Mouse (Mus musculus) lung, postnatal 0 days (tissue): ENCODE results near the gene Pigt. TPM values are rescaled to one million over a fixed set of nuclear protein-coding genes. Genes with fewer than 3 reads are reported as not detected.

Experiments
- ATAC-seq: fragments of 200-750 bp; cut with Nextera tagmentation; 2 replicates; pipeline ENCODE4 v1.8.0; 2017; ENCODE audit warnings: moderate library complexity
- DNase-seq: peaks from one replicate; pipeline ENCODE4 v3.0.0-alpha.2; 2016; ENCODE audit warnings: low spot score
- H3K27ac ChIP-seq: fragments of 300-500 bp; sonication (generic); 2 replicates; pipeline ENCODE4 v1.5.1; 2014; ENCODE audit warnings: antibody characterized with exemption, mild to moderate bottlenecking, low read length, mixed read lengths
- H3K27me3 ChIP-seq: fragments of 300-500 bp; sonication (generic); replicated peaks from 2 replicates; pipeline ENCODE4 v1.6.1; 2014; ENCODE audit warnings: low read length, mixed read lengths; ENCODE audit not compliant: insufficient read depth
- H3K36me3 ChIP-seq: fragments of 300-500 bp; sonication (generic); 2 replicates; pipeline ENCODE4 v1.6.1; 2014; ENCODE audit warnings: low read length, mixed read lengths; ENCODE audit not compliant: insufficient read depth
- H3K4me1 ChIP-seq: fragments of 300-500 bp; sonication (generic); 2 replicates; pipeline ENCODE4 v1.6.1; 2014; ENCODE audit warnings: antibody characterized with exemption, low read depth, low read length, mixed read lengths; ENCODE audit not compliant: insufficient read depth
- H3K4me2 ChIP-seq: fragments of 300-500 bp; sonication (generic); replicated peaks from 2 replicates; pipeline ENCODE4 v1.6.1; 2014; ENCODE audit warnings: low read depth, mild to moderate bottlenecking, low read length, moderate library complexity, mixed read lengths
- H3K4me3 ChIP-seq: fragments of 300-500 bp; sonication (generic); 2 replicates; pipeline ENCODE4 v1.5.1; 2014; ENCODE audit warnings: low read depth, low read length
- H3K9ac ChIP-seq: fragments of 300-500 bp; sonication (generic); replicated peaks from 2 replicates; pipeline ENCODE4 v1.6.1; 2014; ENCODE audit warnings: low read depth, mild to moderate bottlenecking
- H3K9me3 ChIP-seq: fragments of 300-500 bp; sonication (generic); 2 replicates; pipeline ENCODE4 v1.6.1; 2016; ENCODE audit warnings: low read length, mixed read lengths
- CTCF ChIP-seq: IDR thresholded peaks from 2 replicates; pipeline ENCODE4 v1.5.1; 2016; ENCODE audit warnings: antibody characterized with exemption, mild to moderate bottlenecking
- EP300 ChIP-seq: IDR thresholded peaks from 2 replicates; pipeline ENCODE4 v1.6.1; 2016; ENCODE audit warnings: antibody characterized with exemption, mild to moderate bottlenecking, control low read depth
- WGBS: fragments of 180-500 bp; shearing (Covaris S2); extraction: QIAGEN DNeasy Blood & Tissue Kit; methylation state at CpG from one replicate; pipeline ENCODE4 v1.1.7; 2014; 5-methylcytosine and 5-hydroxymethylcytosine counted together
- polyA plus RNA-seq: library from polyadenylated mRNA; unstranded; fragments of >200 nt; fragmentation: Nextera tagmentation; extraction: Ambion mirVana; gene quantifications from 2 replicates; pipeline ENCODE4 v1.2.1, GENCODE M21; 2015

The Pigt gene
- polyA plus RNA-seq, 1 experiment from 2014 or later, result 54.8 TPM

DNA sequence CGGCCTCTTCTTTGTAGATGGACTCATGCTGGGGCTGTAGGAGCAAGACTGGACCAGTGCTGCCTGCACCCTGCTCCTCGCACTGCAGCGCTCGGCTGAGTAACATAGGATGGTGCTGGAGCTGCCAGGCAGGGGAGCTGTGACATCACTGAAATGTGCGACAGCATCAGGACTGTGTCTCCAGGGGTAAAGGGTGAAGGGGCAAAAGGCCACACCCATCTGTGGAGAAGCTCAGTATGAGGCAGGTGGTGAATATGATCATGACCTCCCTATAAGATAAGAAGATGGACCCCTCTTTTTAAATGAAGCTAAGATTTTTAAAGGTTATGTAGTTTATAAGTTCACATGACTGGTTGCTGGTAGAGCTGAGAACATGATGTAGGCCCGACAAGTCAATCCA lies 23.7 kb upstream of the Pigt start, which contains the start of gene Trp53tg5:
Trp53tg5 (minus strand) TSS at position 101 of the 400 bp plus-strand sequence.
- H3K9me3 ChIP-seq, result no peaks in the 10 kb centered on the region
- H3K9ac ChIP-seq, result no peak within 1 kb of the TSS
- TF ChIP-seq CTCF, result no peak
- TF ChIP-seq EP300, result no peak
- no peaks in the 10 kb centered on the region for H3K36me3 ChIP-seq
- no peaks in the 10 kb centered on the region for H3K4me1 ChIP-seq
- no peak for DNase-seq
- no peak within 1 kb of the TSS for H3K4me3 ChIP-seq
- no peaks in the 10 kb centered on the region for H3K27me3 ChIP-seq
- ATAC-seq, result no peak
- H3K27ac ChIP-seq, result no peak within 1 kb of the TSS
- no peak within 1 kb of the TSS for H3K4me2 ChIP-seq
- WGBS, result 83% methylated on average over 6 of the region's 6 CpGs

DNA sequence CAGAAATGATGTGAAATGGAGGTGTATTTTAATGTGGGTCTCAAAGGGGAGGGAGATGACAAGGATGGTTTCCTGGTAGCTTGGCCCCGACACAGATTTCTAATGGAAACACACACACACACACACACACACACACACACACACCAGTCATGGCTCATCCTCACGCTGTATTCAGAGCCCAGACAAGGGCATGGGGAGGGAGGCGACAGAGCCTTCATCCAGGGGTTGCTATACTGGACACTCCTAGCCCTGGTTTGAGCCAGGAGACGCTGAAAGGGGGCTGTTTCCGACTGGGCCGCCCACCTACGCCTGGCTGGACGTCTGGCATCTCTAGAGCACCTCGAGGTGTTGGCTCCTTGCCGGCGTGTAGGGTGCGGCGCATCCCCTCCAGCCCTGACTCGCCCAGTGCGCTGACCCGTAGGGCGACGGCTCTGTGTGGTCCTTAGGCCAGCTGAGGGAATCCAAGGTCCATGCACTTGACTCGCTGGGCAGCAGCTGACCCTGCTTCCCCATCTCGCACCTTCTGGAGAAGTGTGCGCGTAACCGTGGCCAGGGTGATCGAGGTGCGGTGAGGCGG lies 11.6 kb upstream of the Pigt start, which contains the start of gene Dbndd2:
Dbndd2 (plus strand) TSS at position 426 of the 577 bp plus-strand sequence.
- Histone ChIP-seq H3K9ac (peak within 1 kb of the TSS; percentile 48), H3K4me3 (peak within 1 kb of the TSS; percentile 86), H3K36me3 (peaks cover 8% of the 10 kb centered on the region; the same call in 1 of the 2 replicates), H3K9me3 (no peaks in the 10 kb centered on the region), H3K4me1 (no peaks in the 10 kb centered on the region; the same call in 1 of the 2 replicates), H3K4me2 (peak within 1 kb of the TSS; percentile 97), H3K27ac (peak within 1 kb of the TSS; percentile 47), H3K27me3 (no peaks in the 10 kb centered on the region)
- DNase-seq (peak; percentile 49), ATAC-seq (peak; percentile 60)
- 2% methylated on average over 24 of the region's 26 CpGs for WGBS
- no peak for TF ChIP-seq CTCF

DNA sequence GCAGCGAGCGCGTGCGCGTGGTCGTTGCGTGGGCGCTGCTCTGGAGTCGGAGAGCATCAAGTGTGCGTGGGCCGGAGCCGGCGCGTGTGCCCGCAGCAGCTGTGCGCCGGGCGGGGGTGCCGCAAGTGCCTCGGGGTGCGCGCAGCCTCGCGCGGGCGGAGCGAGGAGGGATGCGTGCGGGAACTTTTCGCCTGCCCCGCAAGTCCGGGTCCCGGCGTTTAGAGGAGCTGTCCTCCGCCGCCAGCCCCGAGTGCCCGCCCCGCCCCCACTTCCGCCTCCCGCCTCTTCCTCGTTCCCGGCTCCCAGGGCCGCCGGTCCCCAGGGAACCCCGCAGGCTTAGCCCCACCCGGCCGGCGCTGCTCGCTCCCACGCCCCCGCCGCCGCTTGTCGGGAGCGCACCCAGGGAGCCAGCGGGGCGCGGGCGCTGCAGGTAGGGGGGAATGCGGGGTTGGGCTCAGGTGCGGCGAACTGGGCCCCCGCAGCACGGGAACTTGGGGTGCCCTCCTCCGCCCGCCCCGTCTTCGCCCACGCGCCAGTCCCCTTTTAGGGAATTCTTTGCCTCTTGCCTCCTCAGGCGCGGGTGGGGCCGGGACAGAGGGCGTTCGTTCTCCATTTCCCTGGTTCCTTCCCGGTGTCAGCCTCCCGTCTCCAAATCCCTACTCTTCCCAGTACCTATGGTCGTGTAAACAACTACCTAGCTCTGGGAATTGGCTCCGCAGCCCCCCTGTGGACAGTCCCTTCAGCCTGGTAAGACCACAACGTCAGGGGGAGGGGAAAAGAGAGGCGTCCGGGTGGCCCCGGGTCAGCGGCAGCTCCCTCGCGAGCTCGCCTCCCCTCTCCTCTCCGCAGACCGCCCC lies 10.8 kb upstream of the Pigt start:
- 5% methylated on average over 42 of the region's 90 CpGs for WGBS
- Histone ChIP-seq H3K9ac (peak overlapping the region; percentile 48), H3K4me2 (peak overlapping the region; percentile 97), H3K9me3 (no peaks in the 10 kb centered on the region), H3K27me3 (no peaks in the 10 kb centered on the region), H3K4me3 (peak overlapping the region; percentile 86), H3K4me1 (no peaks in the 10 kb centered on the region; the same call in 1 of the 2 replicates), H3K36me3 (peaks cover 8% of the 10 kb centered on the region; the same call in 1 of the 2 replicates), H3K27ac (peak overlapping the region; percentile 47)
- peak; percentile 84 for ATAC-seq
- TF ChIP-seq EP300, result no peak
- TF ChIP-seq CTCF, result no peak
- DNase-seq, result peak; percentile 50

DNA sequence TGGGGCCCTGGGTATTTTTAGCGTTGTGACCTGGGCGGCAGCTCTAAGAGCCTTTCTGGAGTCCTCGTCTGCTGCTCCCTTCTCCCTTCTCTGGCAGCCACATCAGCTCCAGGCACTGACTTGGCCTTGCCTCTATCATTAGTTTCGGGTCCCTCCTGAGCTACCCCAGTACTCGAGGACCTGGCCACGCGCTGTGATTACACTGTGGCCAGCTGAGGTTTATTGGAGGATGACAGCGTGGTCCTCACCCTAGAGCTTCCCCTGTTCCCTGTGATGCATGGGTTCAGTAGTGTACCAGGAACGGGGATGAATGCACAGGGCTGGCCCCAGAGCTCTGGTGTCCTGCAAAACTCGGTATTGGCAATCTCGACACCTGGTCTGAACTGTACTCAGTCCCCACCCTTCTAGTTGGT lies 10.2 kb upstream of the Pigt start:
- Histone ChIP-seq H3K4me3 (peak overlapping the region; percentile 86), H3K36me3 (peaks cover 8% of the 10 kb centered on the region; the same call in 1 of the 2 replicates), H3K4me2 (peak overlapping the region; percentile 97), H3K27me3 (no peaks in the 10 kb centered on the region), H3K9me3 (no peaks in the 10 kb centered on the region), H3K4me1 (no peaks in the 10 kb centered on the region; the same call in 1 of the 2 replicates), H3K9ac (peak overlapping the region; percentile 48), H3K27ac (0 out of 2 replicates have a peak overlapping the region, but pooled peaks have one; percentile 47)
- DNase-seq (no peak), ATAC-seq (0 out of 2 replicates have a peak, but pooled peaks have one; percentile 1)
- WGBS, result 12% methylated on average over 11 of the region's 11 CpGs
- no peak for TF ChIP-seq CTCF
- TF ChIP-seq EP300, result no peak

DNA sequence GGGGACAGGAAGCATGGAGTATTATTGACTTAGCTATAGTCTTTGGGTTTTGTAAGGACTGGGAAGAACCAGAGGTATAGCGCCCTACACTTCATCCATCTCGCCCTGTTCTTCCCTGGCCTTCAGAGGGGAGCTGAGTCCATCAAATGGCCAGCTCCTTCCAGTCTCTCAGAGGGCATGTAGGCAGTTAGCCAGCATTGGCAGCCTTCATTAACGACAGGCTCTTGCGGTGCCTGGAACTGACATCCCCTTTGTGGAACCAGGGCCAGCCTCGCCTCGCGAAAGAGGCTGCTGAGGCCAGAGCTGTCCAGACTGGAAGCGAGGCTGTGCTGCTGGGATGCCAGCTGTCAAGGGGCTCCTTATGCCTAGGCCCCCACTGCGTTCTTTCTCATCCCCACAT lies 9.5 kb upstream of the Pigt start:
- Histone ChIP-seq H3K27me3 (no peaks in the 10 kb centered on the region), H3K4me2 (peak overlapping the region; percentile 97; the same call in 1 of the 2 replicates), H3K36me3 (peaks cover 8% of the 10 kb centered on the region; the same call in 1 of the 2 replicates), H3K9me3 (no peaks in the 10 kb centered on the region), H3K27ac (no peak overlapping the region), H3K4me3 (no peak overlapping the region), H3K9ac (no peak overlapping the region), H3K4me1 (no peaks in the 10 kb centered on the region; the same call in 1 of the 2 replicates)
- WGBS, result 69% methylated on average over 9 of the region's 9 CpGs
- DNase-seq (no peak), ATAC-seq (no peak)
- no peak for TF ChIP-seq EP300
- no peak for TF ChIP-seq CTCF

DNA sequence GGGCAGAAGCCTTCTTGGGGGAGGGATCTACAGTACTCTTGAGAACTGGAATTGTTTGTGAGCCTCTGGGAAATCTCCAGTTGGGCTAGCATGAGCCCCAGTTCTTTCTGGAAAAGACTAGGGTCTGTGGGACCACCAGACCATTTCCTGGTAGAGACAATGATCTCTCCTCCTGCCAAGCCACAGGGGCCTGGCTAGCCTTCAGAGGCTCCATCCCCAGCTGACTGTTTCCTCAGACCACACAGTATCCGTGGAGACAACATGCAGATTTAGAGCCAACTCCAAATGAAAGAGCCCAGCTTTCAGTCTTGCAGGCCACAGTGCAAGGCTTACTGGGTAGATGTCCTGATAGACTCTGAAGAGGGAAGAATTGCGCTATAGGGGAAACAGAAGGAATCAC lies 3.2 kb upstream of the Pigt start:
- no peak overlapping the region for H3K9ac ChIP-seq
- H3K36me3 ChIP-seq, result peaks cover 8% of the 10 kb centered on the region; the same call in 1 of the 2 replicates
- H3K4me3 ChIP-seq, result no peak overlapping the region
- no peaks in the 10 kb centered on the region for H3K27me3 ChIP-seq
- peaks cover 9% of the 10 kb centered on the region; the same call in 1 of the 2 replicates for H3K4me1 ChIP-seq
- DNase-seq (no peak), ATAC-seq (no peak)
- H3K9me3 ChIP-seq, result no peaks in the 10 kb centered on the region
- H3K4me2 ChIP-seq, result no peak overlapping the region
- WGBS, result 60% methylated on average over 2 of the region's 2 CpGs
- no peak overlapping the region for H3K27ac ChIP-seq
- TF ChIP-seq CTCF, result no peak
- TF ChIP-seq EP300, result no peak
